Mouse (Mus musculus): Measurements from ENCODE around the gene Gm20708. TPM values are rescaled to one million over a fixed set of nuclear protein-coding genes. Genes with fewer than 3 reads are reported as not detected.

Gene Gm20708
- polyA plus RNA-seq, 1 experiment from 2014 or later: 0.18 TPM

GRCm38 (mm10) chr11:117765361-117765760 lies 44.1 kb upstream of the Gm20708 start:
- Histone ChIP-seq H3K4me2 (replicated peaks; ENCODE audit: low read depth) (no peak overlapping the region), H3K27me3 (ENCODE audit: control insufficient read depth, insufficient read depth, low read length) (no peaks in the 10 kb centered on the region), H3K9ac (ENCODE audit: low read length) (no peak overlapping the region), H3K4me3 (ENCODE audit: low read depth, low read length) (no peak overlapping the region), H3K4me1 (replicated peaks; ENCODE audit: control insufficient read depth, insufficient read depth) (no peaks in the 10 kb centered on the region), H3K36me3 (ENCODE audit: control insufficient read depth, insufficient read depth, low read length) (peaks cover 10% of the 10 kb centered on the region; the same call in 1 of the 2 replicates), H3K9me3 (ENCODE audit: control insufficient read depth, low read length) (no peaks in the 10 kb centered on the region), H3K27ac (replicated peaks) (no peak overlapping the region)
- TF ChIP-seq CTCF (IDR thresholded peaks at IDR 0.05; ENCODE audit: low read depth) (no peak), EP300 (optimal IDR thresholded peaks at IDR 0.05) (no peak)
- no peak; the same call in 1 of the 2 replicates for ATAC-seq (ENCODE audit: low FRiP score, low TSS enrichment)
- DNase-seq (ENCODE audit: low spot score): no peak
- 86% methylated on average over 5 of the region's 5 CpGs for WGBS

GRCm38 (mm10) chr11:117766275-117766674 lies 43.2 kb upstream of the Gm20708 start:
- Histone ChIP-seq H3K9ac (ENCODE audit: low read length) (no peak overlapping the region), H3K4me1 (replicated peaks; ENCODE audit: control insufficient read depth, insufficient read depth) (no peaks in the 10 kb centered on the region), H3K27me3 (ENCODE audit: control insufficient read depth, insufficient read depth, low read length) (no peaks in the 10 kb centered on the region), H3K9me3 (ENCODE audit: control insufficient read depth, low read length) (no peaks in the 10 kb centered on the region), H3K4me2 (replicated peaks; ENCODE audit: low read depth) (no peak overlapping the region), H3K27ac (replicated peaks) (no peak overlapping the region), H3K36me3 (ENCODE audit: control insufficient read depth, insufficient read depth, low read length) (peaks cover 5% of the 10 kb centered on the region; the same call in 1 of the 2 replicates), H3K4me3 (ENCODE audit: low read depth, low read length) (no peak overlapping the region)
- 89% methylated on average over 3 of the region's 3 CpGs for WGBS
- ATAC-seq (ENCODE audit: low FRiP score, low TSS enrichment): no peak
- DNase-seq (ENCODE audit: low spot score): no peak
- TF ChIP-seq EP300 (optimal IDR thresholded peaks at IDR 0.05) (no peak), CTCF (IDR thresholded peaks at IDR 0.05; ENCODE audit: low read depth) (no peak)

GRCm38 (mm10) chr11:117768725-117769682 lies 40.5 kb upstream of the Gm20708 start:
- WGBS: 64% methylated on average over 20 of the region's 20 CpGs
- Histone ChIP-seq H3K27me3 (ENCODE audit: control insufficient read depth, insufficient read depth, low read length) (no peaks in the 10 kb centered on the region), H3K4me3 (ENCODE audit: low read depth, low read length) (no peak overlapping the region), H3K4me1 (replicated peaks; ENCODE audit: control insufficient read depth, insufficient read depth) (no peaks in the 10 kb centered on the region), H3K9ac (ENCODE audit: low read length) (no peak overlapping the region), H3K27ac (replicated peaks) (peak overlapping the region; percentile 58; the same call in 1 of the 2 replicates), H3K36me3 (ENCODE audit: control insufficient read depth, insufficient read depth, low read length) (peaks cover under 1% of the 10 kb centered on the region; the same call in 1 of the 2 replicates), H3K9me3 (ENCODE audit: control insufficient read depth, low read length) (no peaks in the 10 kb centered on the region), H3K4me2 (replicated peaks; ENCODE audit: low read depth) (no peak overlapping the region)
- TF ChIP-seq EP300 (optimal IDR thresholded peaks at IDR 0.05) (no peak), CTCF (IDR thresholded peaks at IDR 0.05; ENCODE audit: low read depth) (no peak)
- DNase-seq (ENCODE audit: low spot score) (peak; percentile 52), ATAC-seq (ENCODE audit: low FRiP score, low TSS enrichment) (peak; percentile 40)

- Histone ChIP-seq H3K4me1 (replicated peaks; ENCODE audit: control insufficient read depth, insufficient read depth) (no peaks in the 10 kb centered on the region), H3K36me3 (ENCODE audit: control insufficient read depth, insufficient read depth, low read length) (no peaks in the 10 kb centered on the region; the same call in 1 of the 2 replicates), H3K4me2 (replicated peaks; ENCODE audit: low read depth) (no peak overlapping the region), H3K9me3 (ENCODE audit: control insufficient read depth, low read length) (no peaks in the 10 kb centered on the region), H3K27me3 (ENCODE audit: control insufficient read depth, insufficient read depth, low read length) (no peaks in the 10 kb centered on the region), H3K27ac (replicated peaks) (no peak overlapping the region), H3K9ac (ENCODE audit: low read length) (no peak overlapping the region), H3K4me3 (ENCODE audit: low read depth, low read length) (no peak overlapping the region)
- no peak for DNase-seq (ENCODE audit: low spot score)
- 73% methylated on average over 7 of the region's 7 CpGs for WGBS
- no peak for ATAC-seq (ENCODE audit: low FRiP score, low TSS enrichment)
- TF ChIP-seq CTCF (IDR thresholded peaks at IDR 0.05; ENCODE audit: low read depth): no peak
- TF ChIP-seq EP300 (optimal IDR thresholded peaks at IDR 0.05): no peak
Observed at GRCm38 (mm10) chr11:117769683-117770047, 39.8 kb upstream of the Gm20708 start.

- Histone ChIP-seq H3K27ac (replicated peaks) (no peak overlapping the region), H3K9ac (ENCODE audit: low read length) (no peak overlapping the region), H3K9me3 (ENCODE audit: control insufficient read depth, low read length) (no peaks in the 10 kb centered on the region), H3K4me3 (ENCODE audit: low read depth, low read length) (no peak overlapping the region), H3K4me2 (replicated peaks; ENCODE audit: low read depth) (no peak overlapping the region), H3K27me3 (ENCODE audit: control insufficient read depth, insufficient read depth, low read length) (no peaks in the 10 kb centered on the region), H3K36me3 (ENCODE audit: control insufficient read depth, insufficient read depth, low read length) (no peaks in the 10 kb centered on the region; the same call in 1 of the 2 replicates), H3K4me1 (replicated peaks; ENCODE audit: control insufficient read depth, insufficient read depth) (no peaks in the 10 kb centered on the region)
- ATAC-seq (ENCODE audit: low FRiP score, low TSS enrichment): no peak
- 72% methylated on average over 10 of the region's 10 CpGs for WGBS
- TF ChIP-seq EP300 (optimal IDR thresholded peaks at IDR 0.05): no peak
- TF ChIP-seq CTCF (IDR thresholded peaks at IDR 0.05; ENCODE audit: low read depth): no peak
- no peak for DNase-seq (ENCODE audit: low spot score)
Observed at GRCm38 (mm10) chr11:117770407-117770806, 39.1 kb upstream of the Gm20708 start.

- Histone ChIP-seq H3K36me3 (ENCODE audit: control insufficient read depth, insufficient read depth, low read length) (0 out of 2 replicates have a peak, but pooled peaks cover 1% of the 10 kb centered on the region), H3K9me3 (ENCODE audit: control insufficient read depth, low read length) (no peaks in the 10 kb centered on the region), H3K4me2 (replicated peaks; ENCODE audit: low read depth) (no peak overlapping the region), H3K9ac (ENCODE audit: low read length) (no peak overlapping the region), H3K4me1 (replicated peaks; ENCODE audit: control insufficient read depth, insufficient read depth) (no peaks in the 10 kb centered on the region), H3K4me3 (ENCODE audit: low read depth, low read length) (no peak overlapping the region), H3K27me3 (ENCODE audit: control insufficient read depth, insufficient read depth, low read length) (no peaks in the 10 kb centered on the region), H3K27ac (replicated peaks) (no peak overlapping the region)
- WGBS: 94% methylated on average over 7 of the region's 7 CpGs
- TF ChIP-seq CTCF (IDR thresholded peaks at IDR 0.05; ENCODE audit: low read depth) (no peak), EP300 (optimal IDR thresholded peaks at IDR 0.05) (no peak)
- ATAC-seq (ENCODE audit: low FRiP score, low TSS enrichment) (no peak), DNase-seq (ENCODE audit: low spot score) (no peak)
Observed at GRCm38 (mm10) chr11:117772352-117772751, 37.1 kb upstream of the Gm20708 start.

Data from stomach, postnatal 0 days (tissue).